Mouse (Mus musculus): Measurements from ENCODE around the gene Cdc45. TPM values are rescaled to one million over a fixed set of nuclear protein-coding genes. Genes with fewer than 3 reads are reported as not detected.
A peak's percentile ranks its signal among the peaks of the same experiment; 100 is the strongest.

Gene Cdc45
- polyA plus RNA-seq, 1 experiment from 2014 or later, result 38.9 TPM

DNA sequence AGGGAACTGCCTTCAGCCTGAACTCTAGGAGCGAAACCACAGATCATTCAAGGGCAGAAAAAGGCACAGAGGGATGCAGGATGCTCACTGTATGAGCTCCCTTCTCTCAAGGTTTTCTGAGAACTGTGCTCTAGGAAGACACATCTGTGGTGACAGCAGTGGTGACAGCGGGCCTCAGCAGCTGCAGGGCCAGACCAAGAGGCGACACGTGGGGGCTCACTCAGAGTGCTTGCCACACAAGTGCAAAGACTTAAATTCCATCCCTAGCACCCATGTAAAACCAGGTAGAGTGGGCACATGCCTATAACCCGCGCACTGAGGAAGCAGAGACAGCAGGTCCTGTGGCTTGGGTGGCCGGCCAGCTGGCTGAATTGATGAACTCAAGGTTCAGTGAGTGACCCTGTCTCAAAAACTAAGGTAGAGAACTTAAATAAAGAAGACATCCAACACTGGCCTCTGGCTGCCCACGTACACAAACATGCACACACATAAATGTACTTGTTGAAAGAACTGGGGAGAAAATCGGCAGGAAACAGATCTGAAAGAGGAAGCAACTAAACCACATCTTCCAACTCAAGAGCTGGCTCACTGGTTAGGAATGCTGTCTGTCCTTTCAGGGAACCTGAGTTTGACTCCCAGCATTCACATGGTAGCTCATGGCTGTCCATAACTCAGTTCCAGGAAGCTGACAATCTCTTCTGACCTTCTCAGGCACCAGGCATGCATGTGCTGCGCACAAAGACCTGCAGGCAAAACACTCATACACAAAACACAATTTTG, 23.0 kb downstream of the Cdc45 start:
- Histone ChIP-seq H3K4me1 (replicated peaks) (no peaks in the 10 kb centered on the region), H3K9me3 (replicated peaks) (no peaks in the 10 kb centered on the region), H3K9ac (no peak overlapping the region), H3K36me3 (peaks cover 73% of the 10 kb centered on the region), H3K27ac (ENCODE audit: poor library complexity, severe bottlenecking) (no peak overlapping the region), H3K27me3 (replicated peaks) (no peaks in the 10 kb centered on the region), H3K4me2 (no peak overlapping the region), H3K4me3 (no peak overlapping the region)
- no peak for ATAC-seq (ENCODE audit: insufficient number of reproducible peaks, low FRiP score)
- 80% methylated on average over 10 of the region's 10 CpGs for WGBS

GRCm38 (mm10) chr16:18786652-18787051, 25.1 kb downstream of the Cdc45 start:
- no peak overlapping the region for H3K4me3 ChIP-seq
- no peak overlapping the region for H3K27ac ChIP-seq (ENCODE audit: poor library complexity, severe bottlenecking)
- 93% methylated on average over 10 of the region's 10 CpGs for WGBS
- no peak overlapping the region for H3K9ac ChIP-seq
- no peak; the same call in 1 of the 2 replicates for ATAC-seq (ENCODE audit: insufficient number of reproducible peaks, low FRiP score)
- no peak overlapping the region for H3K4me2 ChIP-seq
- no peaks in the 10 kb centered on the region for H3K9me3 ChIP-seq (replicated peaks)
- no peaks in the 10 kb centered on the region for H3K27me3 ChIP-seq (replicated peaks)
- H3K36me3 ChIP-seq, result peaks cover 74% of the 10 kb centered on the region
- H3K4me1 ChIP-seq (replicated peaks), result no peaks in the 10 kb centered on the region

- no peak overlapping the region for H3K4me2 ChIP-seq
- no peak overlapping the region for H3K4me3 ChIP-seq
- peaks cover 73% of the 10 kb centered on the region for H3K36me3 ChIP-seq
- ATAC-seq (ENCODE audit: insufficient number of reproducible peaks, low FRiP score), result no peak
- H3K9ac ChIP-seq, result no peak overlapping the region
- no peaks in the 10 kb centered on the region for H3K4me1 ChIP-seq (replicated peaks)
- WGBS, result 58% methylated on average over 1 of the region's 1 CpGs
- 0 out of 2 replicates have a peak, but pooled peaks cover 4% of the 10 kb centered on the region for H3K27me3 ChIP-seq (replicated peaks)
- H3K27ac ChIP-seq (ENCODE audit: poor library complexity, severe bottlenecking), result no peak overlapping the region
- H3K9me3 ChIP-seq (replicated peaks), result no peaks in the 10 kb centered on the region
Measured at GRCm38 (mm10) chr16:18785485-18785884, 26.3 kb downstream of the Cdc45 start.

DNA sequence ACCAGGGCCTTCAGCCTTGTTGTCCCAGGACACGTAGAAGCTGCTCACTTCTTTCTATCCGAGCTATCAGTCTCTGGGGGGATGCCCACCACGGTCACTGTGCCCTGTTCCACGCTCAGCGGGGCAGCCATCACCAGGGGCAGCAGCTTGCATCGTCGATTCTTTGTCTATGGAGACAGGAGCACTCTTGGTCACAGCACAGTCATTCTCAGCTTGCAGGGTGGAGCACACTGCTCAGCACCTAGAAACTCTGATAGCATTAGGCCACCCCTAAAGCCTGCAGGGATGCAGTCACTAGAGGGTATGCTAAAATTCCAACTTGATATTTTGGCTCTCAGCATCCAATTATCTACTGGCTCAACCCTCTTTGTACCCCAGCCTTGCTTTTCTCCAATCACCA, 26.8 kb downstream of the Cdc45 start:
- Histone ChIP-seq H3K27me3 (replicated peaks) (peaks cover 6% of the 10 kb centered on the region; the same call in 1 of the 2 replicates), H3K4me1 (replicated peaks) (no peaks in the 10 kb centered on the region), H3K27ac (ENCODE audit: poor library complexity, severe bottlenecking) (no peak overlapping the region), H3K9me3 (replicated peaks) (no peaks in the 10 kb centered on the region), H3K4me3 (no peak overlapping the region), H3K36me3 (peaks cover 70% of the 10 kb centered on the region), H3K9ac (no peak overlapping the region), H3K4me2 (no peak overlapping the region)
- 91% methylated on average over 7 of the region's 7 CpGs for WGBS
- ATAC-seq (ENCODE audit: insufficient number of reproducible peaks, low FRiP score), result no peak

- Histone ChIP-seq H3K9ac (no peak overlapping the region), H3K4me2 (no peak overlapping the region), H3K4me3 (no peak overlapping the region), H3K27me3 (replicated peaks) (peaks cover 37% of the 10 kb centered on the region), H3K27ac (ENCODE audit: poor library complexity, severe bottlenecking) (no peak overlapping the region), H3K4me1 (replicated peaks) (peaks cover 11% of the 10 kb centered on the region; the same call in 1 of the 2 replicates), H3K9me3 (replicated peaks) (no peaks in the 10 kb centered on the region), H3K36me3 (peaks cover 46% of the 10 kb centered on the region)
- WGBS, result 83% methylated on average over 10 of the region's 10 CpGs
- no peak for ATAC-seq (ENCODE audit: insufficient number of reproducible peaks, low FRiP score)
Measured at GRCm38 (mm10) chr16:18781810-18782209, 30.0 kb downstream of the Cdc45 start.

DNA sequence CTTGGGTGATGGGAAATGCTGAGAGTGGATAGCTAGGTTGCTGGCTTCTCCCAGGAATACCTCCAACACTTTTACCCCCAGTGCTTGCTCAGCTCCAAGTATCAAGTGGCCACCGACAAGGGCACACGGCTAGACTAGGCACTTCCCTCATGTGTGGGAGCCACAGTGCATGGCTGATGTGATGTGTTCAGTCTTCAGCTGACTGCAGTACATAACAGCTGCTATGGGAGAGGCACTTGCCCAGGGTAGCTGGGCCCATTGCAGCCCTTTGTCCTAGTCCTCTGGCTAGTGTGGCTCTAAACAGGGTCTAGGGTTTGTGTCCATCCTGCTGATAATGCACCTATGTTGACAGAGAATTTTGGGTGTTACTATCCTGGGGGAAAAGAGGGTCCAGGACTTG, 33.3 kb downstream of the Cdc45 start:
- H3K36me3 ChIP-seq, result peaks cover 25% of the 10 kb centered on the region
- H3K4me1 ChIP-seq (replicated peaks), result peaks cover 23% of the 10 kb centered on the region; the same call in 1 of the 2 replicates
- no peak overlapping the region for H3K9ac ChIP-seq
- peaks cover 59% of the 10 kb centered on the region for H3K27me3 ChIP-seq (replicated peaks)
- no peak for ATAC-seq (ENCODE audit: insufficient number of reproducible peaks, low FRiP score)
- no peaks in the 10 kb centered on the region for H3K9me3 ChIP-seq (replicated peaks)
- no peak overlapping the region for H3K4me2 ChIP-seq
- 73% methylated on average over 2 of the region's 2 CpGs for WGBS
- no peak overlapping the region for H3K27ac ChIP-seq (ENCODE audit: poor library complexity, severe bottlenecking)
- H3K4me3 ChIP-seq, result no peak overlapping the region

DNA sequence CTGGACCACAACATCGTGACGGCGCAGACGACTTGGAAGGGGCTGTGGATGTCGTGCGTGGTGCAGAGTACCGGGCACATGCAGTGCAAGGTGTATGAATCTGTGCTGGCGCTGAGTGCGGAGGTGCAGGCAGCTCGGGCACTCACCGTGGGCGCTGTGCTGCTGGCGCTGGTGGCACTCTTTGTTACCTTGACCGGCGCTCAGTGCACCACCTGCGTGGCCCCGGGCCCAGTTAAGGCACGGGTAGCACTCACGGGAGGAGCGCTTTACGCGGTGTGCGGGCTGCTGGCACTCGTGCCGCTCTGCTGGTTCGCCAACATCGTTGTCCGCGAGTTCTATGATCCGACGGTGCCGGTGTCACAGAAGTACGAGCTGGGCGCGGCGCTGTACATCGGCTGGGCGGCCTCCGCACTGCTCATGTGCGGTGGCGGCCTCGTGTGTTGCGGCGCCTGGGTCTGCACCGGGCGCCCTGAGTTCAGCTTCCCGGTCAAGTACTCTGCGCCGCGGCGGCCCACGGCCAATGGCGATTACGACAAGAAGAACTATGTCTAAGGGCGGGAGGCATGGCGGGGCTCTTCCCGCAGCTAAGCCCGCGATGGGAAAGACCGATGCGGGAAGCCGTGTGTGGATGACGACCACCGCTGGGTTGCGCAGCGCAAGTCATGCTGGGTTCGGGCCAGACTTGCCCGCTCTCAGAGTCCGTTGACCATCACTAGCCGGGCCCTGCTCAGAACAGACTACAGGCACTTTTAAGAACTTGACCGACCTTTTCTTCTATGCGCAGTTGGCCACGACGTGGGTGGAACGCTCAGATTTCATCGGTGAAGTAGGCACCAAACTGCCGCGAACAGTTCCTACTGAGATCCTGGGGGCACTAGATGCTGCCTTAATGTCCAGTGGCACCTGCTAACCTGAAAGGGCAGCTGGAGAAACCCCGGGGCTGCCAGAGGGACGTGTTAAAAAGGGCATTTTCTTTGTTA, 34.4 kb downstream of the Cdc45 start:
- 3% methylated on average over 80 of the region's 80 CpGs for whole genome bisulfite sequencing
- ATAC-seq (ENCODE audit: insufficient number of reproducible peaks, low FRiP score), result peak; percentile 15; the same call in 1 of the 2 replicates
- H3K27ac ChIP-seq (ENCODE audit: poor library complexity, severe bottlenecking), result no peak overlapping the region
- peaks cover 20% of the 10 kb centered on the region for H3K36me3 ChIP-seq
- peak overlapping the region; percentile 82 for H3K4me2 ChIP-seq
- peaks cover 23% of the 10 kb centered on the region; the same call in 1 of the 2 replicates for H3K4me1 ChIP-seq (replicated peaks)
- peak overlapping the region; percentile 49 for H3K9ac ChIP-seq
- no peaks in the 10 kb centered on the region for H3K9me3 ChIP-seq (replicated peaks)
- H3K27me3 ChIP-seq (replicated peaks), result peaks cover 59% of the 10 kb centered on the region
- H3K4me3 ChIP-seq, result peak overlapping the region; percentile 47

DNA sequence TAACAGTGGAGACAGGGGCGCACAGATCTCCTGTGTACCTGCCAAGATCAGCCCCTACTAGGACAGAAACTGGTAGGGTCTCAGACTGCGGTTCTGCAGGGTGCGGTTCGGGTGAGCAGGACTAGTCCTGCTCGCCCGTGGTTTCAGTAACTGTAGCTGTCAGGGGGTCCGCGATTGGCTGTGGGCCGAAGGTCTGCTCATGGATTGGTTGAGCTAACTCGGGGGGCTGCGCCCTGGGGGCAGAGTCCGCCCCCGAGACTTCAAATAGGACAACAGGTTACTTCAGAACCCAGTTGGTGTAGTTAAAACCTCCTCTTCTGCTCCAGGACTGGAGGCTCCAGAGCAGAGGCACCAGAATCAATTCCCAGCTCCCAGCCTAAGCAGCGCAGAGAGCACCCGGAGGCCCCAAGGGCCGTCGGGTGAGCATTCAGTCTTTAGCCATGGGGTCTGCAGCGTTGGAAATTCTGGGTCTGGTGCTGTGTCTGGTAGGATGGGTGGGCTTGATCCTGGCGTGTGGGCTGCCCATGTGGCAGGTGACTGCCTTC, 35.2 kb downstream of the Cdc45 start, which contains the start of gene Cldn5:
TSS of gene Cldn5 (plus strand) at position 292 of the 545 bp plus-strand sequence.
- peaks cover 59% of the 10 kb centered on the region for H3K27me3 ChIP-seq (replicated peaks)
- H3K36me3 ChIP-seq, result peaks cover 12% of the 10 kb centered on the region
- peak within 1 kb of the TSS; percentile 49 for H3K9ac ChIP-seq
- WGBS, result 9% methylated on average over 19 of the region's 19 CpGs
- no peaks in the 10 kb centered on the region for H3K9me3 ChIP-seq (replicated peaks)
- no peak within 1 kb of the TSS for H3K27ac ChIP-seq (ENCODE audit: poor library complexity, severe bottlenecking)
- H3K4me3 ChIP-seq, result peak within 1 kb of the TSS; percentile 47
- H3K4me2 ChIP-seq, result peak within 1 kb of the TSS; percentile 82
- peak; percentile 70 for ATAC-seq (ENCODE audit: insufficient number of reproducible peaks, low FRiP score)
- H3K4me1 ChIP-seq (replicated peaks), result peaks cover 23% of the 10 kb centered on the region; the same call in 1 of the 2 replicates

- no peak overlapping the region for H3K9ac ChIP-seq
- peaks cover 55% of the 10 kb centered on the region for H3K27me3 ChIP-seq (replicated peaks)
- H3K4me3 ChIP-seq, result peak overlapping the region; percentile 47
- peaks cover 23% of the 10 kb centered on the region; the same call in 1 of the 2 replicates for H3K4me1 ChIP-seq (replicated peaks)
- peak overlapping the region; percentile 82 for H3K4me2 ChIP-seq
- ATAC-seq (ENCODE audit: insufficient number of reproducible peaks, low FRiP score), result peak; percentile 4; the same call in 1 of the 2 replicates
- H3K9me3 ChIP-seq (replicated peaks), result peaks cover 5% of the 10 kb centered on the region; the same call in 1 of the 2 replicates
- H3K36me3 ChIP-seq, result peaks cover 6% of the 10 kb centered on the region; the same call in 1 of the 2 replicates
- WGBS, result 34% methylated on average over 18 of the region's 18 CpGs
- H3K27ac ChIP-seq (ENCODE audit: poor library complexity, severe bottlenecking), result no peak overlapping the region
Measured at GRCm38 (mm10) chr16:18775621-18776555, 35.9 kb downstream of the Cdc45 start.

- Histone ChIP-seq H3K4me3 (no peak overlapping the region), H3K36me3 (no peaks in the 10 kb centered on the region), H3K27ac (ENCODE audit: poor library complexity, severe bottlenecking) (no peak overlapping the region), H3K27me3 (replicated peaks) (peaks cover 43% of the 10 kb centered on the region), H3K9ac (no peak overlapping the region), H3K4me1 (replicated peaks) (peaks cover 23% of the 10 kb centered on the region; the same call in 1 of the 2 replicates), H3K9me3 (replicated peaks) (peaks cover 5% of the 10 kb centered on the region; the same call in 1 of the 2 replicates), H3K4me2 (no peak overlapping the region)
- ATAC-seq (ENCODE audit: insufficient number of reproducible peaks, low FRiP score), result no peak
- WGBS, result 20% methylated on average over 2 of the region's 2 CpGs
Measured at GRCm38 (mm10) chr16:18773936-18774335, 37.9 kb downstream of the Cdc45 start.

Measured in heart, embryonic 12.5 days (tissue).